Mouse (Mus musculus) left cerebral cortex, adult 2 months (tissue): ENCODE results near the gene Tbc1d10b. TPM values are rescaled to one million over a fixed set of nuclear protein-coding genes. Genes with fewer than 3 reads are reported as not detected.

Experiments used
- DNase-seq, 2 experiments: peaks; one replicate each; pipeline ENCODE4 v3.0.0; 2021 to 2022; ENCODE audit warnings: low spot score in 2 of 2, mixed read lengths in 1 of 2; ENCODE audit errors: extremely low spot score in 1 of 2
- H3K27ac ChIP-seq: fragments of 200-600 bp; 2 replicates; pipeline ENCODE4 v1.8.1; 2022
- H3K4me3 ChIP-seq: fragments of 200-600 bp; 2 replicates; pipeline ENCODE4 v1.8.1; 2022
- CTCF ChIP-seq: fragments of 200-600 bp; IDR thresholded peaks from 2 replicates; pipeline ENCODE4 v1.8.1; 2022; ENCODE audit warnings: antibody characterized with exemption, mild to moderate bottlenecking, moderate library complexity
- intact Hi-C: fragments of 180-260 bp; cut with DNase I; formaldehyde crosslinking; loops from one replicate; pipeline ENCODE4 v1.15.1; 2025
- total RNA-seq, 2 experiments: library from RNA; stranded (reverse); gene quantifications; 2 replicates each; pipeline ENCODE4 v1.2.3; 2021

The Tbc1d10b gene
- total RNA-seq, 2 experiments from 2014 or later = 91.9 to 110 TPM

DNA sequence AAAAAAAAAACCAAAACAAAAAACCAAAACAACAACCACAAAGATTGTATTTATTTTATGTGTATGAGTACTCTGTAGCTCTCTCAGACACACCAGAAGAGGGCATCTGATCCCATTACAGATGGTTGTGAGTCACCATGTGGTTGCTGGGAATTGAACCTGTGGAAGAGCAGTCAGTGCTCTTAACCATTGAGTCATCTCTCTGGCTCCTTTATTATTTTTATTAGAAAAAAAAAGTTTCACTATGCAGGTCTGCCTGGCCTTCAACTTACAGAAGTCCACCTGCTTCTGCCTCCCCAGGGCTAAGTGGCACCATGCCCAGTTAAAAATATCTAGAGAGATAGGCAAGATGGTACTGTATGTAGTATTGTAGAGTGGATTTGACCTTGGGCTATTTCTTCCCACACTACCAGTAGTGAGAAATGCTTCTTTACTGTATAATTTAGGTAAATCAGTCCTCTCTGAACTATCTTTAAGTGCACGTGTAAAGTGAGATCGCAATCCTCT lies 35.1 kb upstream of the Tbc1d10b start:
- no peak; the same call in 1 of the 2 replicates for TF ChIP-seq CTCF
- intact Hi-C loops = no loop called here
- peak overlapping the region; percentile 93; the same call in 1 of the 2 replicates for H3K4me3 ChIP-seq
- no peak for DNase-seq
- peak overlapping the region; percentile 97 for H3K27ac ChIP-seq

DNA sequence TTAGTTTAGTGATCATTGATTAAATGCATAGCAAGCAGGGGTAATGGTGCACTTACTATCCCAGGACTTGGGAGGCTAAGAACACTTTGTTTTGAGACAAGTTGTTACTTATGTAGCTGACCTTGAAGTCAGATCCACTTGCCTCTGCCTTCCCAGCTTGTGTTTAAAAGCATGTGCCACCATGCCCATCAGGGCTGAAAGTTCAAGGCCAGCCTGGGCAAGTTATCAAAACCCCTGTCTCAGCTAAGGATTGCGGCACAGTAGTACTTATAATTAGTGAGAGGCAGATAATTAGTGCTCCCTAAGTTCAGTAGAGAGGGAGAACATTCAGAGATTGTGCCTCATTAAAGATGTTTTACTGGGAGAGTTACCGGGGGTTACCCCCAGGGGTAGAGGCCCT lies 26.5 kb upstream of the Tbc1d10b start:
- intact Hi-C loops = no loop called here
- Histone ChIP-seq H3K4me3 (no peak overlapping the region), H3K27ac (no peak overlapping the region)
- no peak for DNase-seq
- TF ChIP-seq CTCF = no peak

DNA sequence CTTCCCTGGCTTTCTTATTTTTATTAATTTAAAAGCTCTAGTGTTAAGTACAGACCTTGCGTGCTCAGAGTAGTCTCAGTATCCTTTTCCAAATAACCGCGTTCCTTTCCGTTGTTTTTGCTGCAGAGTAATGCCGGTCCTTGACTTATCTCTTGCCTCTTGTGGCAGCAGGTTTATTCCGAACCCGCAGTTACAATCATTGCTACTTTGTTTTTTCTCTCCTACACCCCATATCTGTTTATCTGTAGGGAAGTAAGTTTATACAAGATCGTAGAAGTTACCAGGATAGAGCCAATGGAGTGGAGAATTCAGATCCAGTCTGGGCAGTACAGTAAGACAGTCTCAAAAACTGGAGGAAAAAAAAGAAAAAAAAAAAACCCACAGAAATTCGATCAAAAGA lies 25.5 kb upstream of the Tbc1d10b start:
- TF ChIP-seq CTCF = no peak
- H3K27ac ChIP-seq = peak overlapping the region; percentile 93
- intact Hi-C loops = no loop called here
- no peak for DNase-seq
- peak overlapping the region; percentile 96 for H3K4me3 ChIP-seq

DNA sequence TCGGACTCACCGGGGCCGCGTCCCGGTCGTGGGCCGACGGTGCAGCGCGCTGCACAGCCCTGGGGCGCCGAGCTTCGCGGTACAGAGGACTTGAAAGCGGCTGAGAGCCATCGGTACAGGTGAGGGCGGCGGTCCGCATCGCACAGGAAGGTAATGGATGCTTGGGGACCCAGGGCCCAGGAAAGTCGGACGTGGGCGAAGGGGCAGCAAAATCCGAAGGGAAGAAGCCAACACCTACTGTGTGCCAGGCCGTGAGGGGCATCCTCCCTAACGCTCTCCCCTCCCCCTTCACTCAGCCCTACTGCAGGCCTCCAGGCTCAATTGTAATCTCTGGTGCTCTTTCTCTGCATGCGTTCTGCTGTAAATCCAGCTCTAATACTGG lies 25.1 kb upstream of the Tbc1d10b start:
- H3K27ac ChIP-seq = peak overlapping the region; percentile 93
- TF ChIP-seq CTCF = no peak
- intact Hi-C loops = no loop called here
- peak overlapping the region; percentile 96 for H3K4me3 ChIP-seq
- no peak for DNase-seq

DNA sequence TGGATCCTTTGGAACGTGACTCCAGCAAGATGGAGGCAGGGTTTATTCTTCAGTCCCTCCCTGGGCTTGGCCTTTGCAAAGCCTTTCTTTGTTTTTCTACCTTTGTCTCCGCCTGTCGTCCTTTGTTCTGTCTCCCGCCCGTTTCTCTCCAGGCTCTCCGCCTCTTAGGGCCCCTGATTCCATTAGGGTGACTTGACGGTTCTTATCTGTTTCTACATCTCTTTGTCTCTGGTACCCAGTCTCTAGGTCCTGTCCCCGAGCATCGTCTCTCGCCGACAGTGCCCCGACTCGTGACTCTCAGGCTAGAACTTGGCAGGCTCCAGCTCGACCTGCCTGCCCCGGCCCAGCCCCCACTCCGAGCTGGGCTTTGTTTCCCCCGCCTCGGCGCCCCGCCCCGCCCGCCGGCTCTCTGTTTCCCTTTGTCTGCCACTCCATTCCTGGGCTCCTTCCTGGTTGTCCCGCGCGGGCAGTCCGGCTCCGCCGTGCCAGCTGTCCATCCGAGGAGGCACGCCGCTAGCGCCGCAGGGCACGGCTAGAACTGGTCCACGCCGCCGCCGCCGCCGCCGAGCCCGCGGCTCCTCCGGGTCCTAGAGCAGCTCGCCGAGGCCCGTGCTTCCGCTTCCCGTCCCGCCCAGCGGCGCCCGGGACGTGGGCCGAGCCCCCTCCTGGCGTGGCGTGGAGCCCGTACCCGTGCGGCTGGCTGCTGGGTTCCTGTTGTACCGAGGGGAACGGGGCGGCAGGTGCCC lies 24.5 kb upstream of the Tbc1d10b start, which contains the start of the genes Zfp553 and Sept1:
Gene Zfp553, plus strand, starts transcription at position 440 of the 746 bp plus-strand sequence.
Gene Sept1, minus strand, starts transcription at position 509 of the 746 bp plus-strand sequence.
- Histone ChIP-seq H3K27ac (peak within 1 kb of the TSS; percentile 93), H3K4me3 (peak within 1 kb of the TSS; percentile 96)
- no peak for TF ChIP-seq CTCF
- intact Hi-C loops = no loop called here
- peak; percentile 82 to 83 for DNase-seq

DNA sequence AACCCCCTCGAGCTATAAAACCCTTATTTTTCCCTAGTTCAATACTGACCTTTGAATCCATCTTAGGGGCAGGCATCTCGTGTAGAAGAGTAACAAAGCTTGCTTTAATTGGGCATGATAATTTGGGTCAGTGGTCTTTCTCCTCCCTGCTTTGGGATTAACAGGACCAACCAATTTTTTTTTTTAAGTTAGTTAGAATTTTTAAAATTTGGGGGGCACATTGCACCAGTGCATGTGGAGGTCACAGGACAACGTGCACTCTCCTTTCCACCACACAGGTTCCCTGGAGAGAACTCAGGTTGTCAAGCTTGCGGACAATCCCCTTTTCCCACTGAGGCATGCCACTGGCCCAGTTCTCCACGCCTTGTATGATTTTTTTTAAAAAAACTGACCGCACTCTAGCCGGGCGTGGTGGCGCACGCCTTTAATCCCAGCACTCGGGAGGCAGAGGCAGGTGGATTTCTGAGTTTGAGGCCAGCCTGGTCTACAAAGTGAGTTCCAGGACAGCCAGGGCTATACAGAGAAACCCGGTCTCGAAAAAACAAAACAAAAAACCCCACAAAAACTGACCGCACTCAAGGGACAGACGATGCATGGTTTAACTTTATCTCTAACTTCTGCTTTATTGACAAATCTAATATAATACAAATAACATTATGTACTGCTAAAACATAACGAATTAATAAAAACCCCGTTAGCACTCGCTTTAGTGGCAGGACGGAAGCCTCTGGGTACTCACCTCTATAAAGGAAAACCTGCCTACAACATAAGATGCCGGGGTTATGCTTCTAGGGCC lies 23.8 kb upstream of the Tbc1d10b start:
- DNase-seq = no peak
- intact Hi-C loops = no loop called here
- peak overlapping the region; percentile 93 for H3K27ac ChIP-seq
- no peak for TF ChIP-seq CTCF
- peak overlapping the region; percentile 96 for H3K4me3 ChIP-seq

DNA sequence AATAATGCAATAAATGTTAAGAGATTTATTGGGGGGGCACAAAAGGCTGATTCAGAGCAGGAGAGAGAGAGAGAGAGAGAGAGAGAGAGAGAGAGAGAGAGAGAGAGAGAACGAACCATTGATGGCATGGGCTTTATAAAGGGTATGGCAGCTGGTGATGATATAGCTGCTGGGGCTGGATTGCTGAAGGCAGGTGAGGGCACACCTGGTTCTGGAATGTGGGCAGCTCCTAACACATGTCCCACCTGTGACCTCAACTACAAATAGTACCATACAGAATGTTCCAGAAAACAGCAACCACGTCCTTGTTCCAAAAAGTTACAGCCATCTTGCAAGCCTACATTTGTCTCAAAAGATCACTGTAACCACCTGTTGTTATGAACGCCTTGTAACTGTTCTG lies 23.1 kb upstream of the Tbc1d10b start:
- intact Hi-C loops = no loop called here
- Histone ChIP-seq H3K4me3 (peak overlapping the region; percentile 96), H3K27ac (no peak overlapping the region)
- no peak for DNase-seq
- TF ChIP-seq CTCF = no peak

DNA sequence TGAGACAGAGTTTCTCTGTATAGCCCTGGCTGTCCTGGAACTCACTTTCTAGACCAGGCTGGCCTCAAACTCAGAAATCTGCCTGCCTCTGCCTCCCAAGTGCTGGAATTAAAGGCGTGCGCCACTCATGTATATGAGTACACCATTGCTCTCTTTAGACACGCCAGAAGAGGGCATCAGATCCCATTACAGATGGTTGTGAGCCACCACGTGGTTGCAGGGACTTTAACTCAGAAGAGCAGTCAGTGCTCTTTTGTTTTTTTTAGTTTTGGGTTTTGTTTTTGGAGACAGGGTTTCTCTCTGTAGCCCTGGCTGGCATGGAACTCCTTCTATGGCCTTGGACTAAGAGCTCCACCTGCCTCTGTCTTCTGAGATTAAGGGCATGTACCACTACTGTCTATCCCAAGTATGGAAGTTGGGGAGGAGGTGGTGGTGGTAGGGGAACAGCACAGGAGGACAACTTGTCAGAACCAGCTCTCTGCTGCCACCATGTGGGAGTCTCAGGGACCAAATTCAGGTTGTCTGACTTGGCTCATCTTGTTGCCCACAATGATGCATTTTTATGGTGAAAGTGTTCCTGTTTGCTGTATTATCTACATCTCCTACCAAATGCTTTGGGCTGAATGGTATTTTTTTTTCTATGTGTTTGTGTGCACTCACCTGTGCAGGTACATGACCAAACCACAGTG lies 20.5 kb upstream of the Tbc1d10b start:
- Histone ChIP-seq H3K4me3 (no peak overlapping the region), H3K27ac (no peak overlapping the region)
- intact Hi-C loops = loop anchor here (2.0 kb wide), 1 partner anchor 14 kb away; no protein-coding TSS in a partner anchor
- peak; percentile 72 to 81 for DNase-seq
- peak; percentile 79 for TF ChIP-seq CTCF

DNA sequence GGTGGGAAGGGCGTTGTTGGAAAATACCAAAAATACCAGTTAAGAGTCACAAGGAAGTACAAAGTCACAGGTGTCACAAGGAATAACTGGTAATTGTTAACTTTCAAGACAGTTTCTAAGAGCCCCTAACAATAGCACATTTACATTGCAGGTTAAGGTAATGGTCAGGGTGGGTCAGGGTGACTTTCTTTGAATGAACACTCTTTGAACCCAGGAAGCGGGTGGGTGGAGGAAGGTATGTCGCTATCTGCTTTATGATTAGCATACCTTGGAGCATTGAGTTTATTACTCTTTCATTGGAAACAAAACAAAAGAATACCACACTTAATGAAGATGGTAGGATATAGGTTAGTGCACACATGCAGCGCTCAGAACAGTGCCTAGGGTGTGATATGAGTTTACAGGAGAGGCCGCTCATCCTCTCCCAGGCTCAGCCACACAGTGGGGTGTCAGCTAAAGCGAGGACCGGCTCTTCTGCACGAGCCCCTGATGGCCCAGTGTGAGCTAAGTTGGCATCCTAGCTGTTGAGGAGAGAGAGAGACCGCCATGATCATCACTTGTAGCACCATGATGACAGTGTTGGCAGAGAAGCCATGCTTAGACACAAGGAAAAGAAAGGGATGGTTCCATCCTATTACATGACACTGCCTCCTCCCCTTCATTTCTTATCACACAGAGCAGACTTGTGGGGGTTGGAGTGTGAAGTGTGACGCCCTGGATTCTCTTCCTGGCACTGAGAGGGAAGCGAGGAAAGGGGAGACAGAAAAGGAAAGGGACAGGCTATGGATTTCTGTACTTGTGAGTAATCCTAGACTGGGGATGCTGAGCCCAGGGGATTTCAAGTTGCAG lies 17.1 kb upstream of the Tbc1d10b start:
- H3K27ac ChIP-seq = no peak overlapping the region
- TF ChIP-seq CTCF = no peak
- DNase-seq = no peak
- intact Hi-C loops = no loop called here
- no peak overlapping the region for H3K4me3 ChIP-seq

DNA sequence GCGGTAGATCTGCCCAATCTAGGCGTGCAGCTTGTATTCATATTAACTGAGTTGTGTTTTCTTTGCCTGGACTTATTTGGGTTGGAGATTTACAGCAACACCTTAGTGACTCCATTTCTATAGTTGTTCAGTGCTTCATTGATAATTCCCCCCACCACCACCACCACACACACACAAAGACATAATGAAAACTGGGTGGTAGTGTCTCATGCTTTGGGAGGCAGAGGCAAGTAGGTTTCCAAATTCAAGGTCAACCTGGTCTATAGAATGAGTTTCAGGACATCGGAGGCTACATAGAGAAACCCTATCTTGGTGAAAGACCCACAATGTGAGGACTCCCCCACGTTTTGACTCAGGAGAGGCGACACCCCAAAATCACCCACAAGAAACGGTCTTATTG lies 16.3 kb upstream of the Tbc1d10b start:
- intact Hi-C loops = no loop called here
- DNase-seq = no peak

More for the DNA sequence above, 16.3 kb upstream of the Tbc1d10b start:
- Histone ChIP-seq H3K4me3 (no peak overlapping the region), H3K27ac (no peak overlapping the region)
- no peak for TF ChIP-seq CTCF
